Mouse (Mus musculus): ENCODE measurements around the gene Cfap65.

DNA sequence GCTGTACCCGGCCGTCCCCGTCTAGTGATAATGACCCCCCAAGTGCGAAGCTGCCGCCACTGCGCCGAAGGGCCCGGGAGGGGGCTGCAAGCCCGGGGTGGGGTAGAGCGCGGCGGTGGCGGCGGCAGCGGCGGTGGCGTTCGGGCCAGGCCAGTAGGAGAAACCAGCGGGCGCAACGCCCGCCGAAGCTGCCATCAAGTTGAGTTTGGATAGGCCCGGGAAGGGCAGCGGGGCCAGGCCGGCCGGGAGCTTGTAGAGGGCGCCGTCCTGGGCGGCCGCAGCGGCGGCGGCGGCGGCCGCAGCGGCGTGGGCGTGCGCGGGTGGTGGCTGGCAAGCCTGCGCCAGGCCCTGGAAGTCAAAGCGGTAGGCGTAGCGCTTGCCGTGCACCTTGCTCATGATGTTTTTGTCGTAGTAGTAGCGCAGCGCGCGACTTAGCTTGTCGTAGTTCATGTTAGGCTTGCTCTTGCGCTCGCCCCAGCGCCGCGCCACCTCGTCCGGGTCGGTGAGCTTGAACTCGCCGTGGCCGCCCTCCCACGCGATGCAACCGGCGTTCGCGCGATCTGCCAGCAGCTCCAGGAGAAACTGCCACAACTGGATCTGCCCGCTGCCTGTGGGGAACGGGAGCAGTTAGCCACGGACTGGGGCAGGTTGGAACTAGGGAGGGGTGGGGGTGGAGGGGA, 53.2 kb downstream of the Cfap65 start:
- TF ChIP-seq CTCF (IDR thresholded peaks at IDR 0.05; ENCODE audit: extremely low read depth, insufficient read length, insufficient replicate concordance, low read depth, low read length) = no peak
- TF ChIP-seq POLR2A (IDR thresholded peaks at IDR 0.05; ENCODE audit: low read depth, low read length) = no peak
